Mouse (Mus musculus) liver, embryonic 14.5 days (tissue): ENCODE measurements around the gene Myl3. TPM values are rescaled to one million over a fixed set of nuclear protein-coding genes. Genes with fewer than 3 reads are reported as not detected.

Source experiments
- ATAC-seq: fragments of 200-750 bp; cut with Nextera tagmentation; 2 replicates; pipeline ENCODE4 v1.8.0; 2017; ENCODE audit warnings: moderate number of reproducible peaks, mild to moderate bottlenecking, moderate library complexity; ENCODE audit not compliant: insufficient read depth
- DNase-seq, 3 experiments: peaks; one replicate each; pipeline ENCODE4 v3.0.0-alpha.2; 2012 to 2013; ENCODE audit warnings: low read depth in 3 of 3, low spot score in 3 of 3
- H3K27ac ChIP-seq: fragments of 300-500 bp; sonication (generic); 2 replicates; pipeline ENCODE4 v1.5.1; 2014; ENCODE audit warnings: moderate library complexity, mild to moderate bottlenecking, control low read depth, inconsistent platforms
- H3K27me3 ChIP-seq: fragments of 300-500 bp; sonication (generic); 2 replicates; pipeline ENCODE4 v1.6.1; 2014; ENCODE audit warnings: mild to moderate bottlenecking, low read length, moderate library complexity; ENCODE audit not compliant: control insufficient read depth, insufficient read depth
- H3K36me3 ChIP-seq: fragments of 300-500 bp; sonication (generic); replicated peaks from 2 replicates; pipeline ENCODE4 v1.6.1; 2014; ENCODE audit warnings: low read depth; ENCODE audit not compliant: control insufficient read depth, insufficient read depth
- H3K4me1 ChIP-seq, 2 experiments: fragments of 200-500 bp in 1 of 2; fragments of 300-500 bp in 1 of 2; sonication (generic) in 1 of 2; replicated peaks; 2 replicates each; pipeline ENCODE4 v1.6.1; 2012 to 2014; ENCODE audit warnings: antibody characterized with exemption in 1 of 2, inconsistent platforms in 1 of 2, low read length in 1 of 2; ENCODE audit not compliant: control insufficient read depth in 2 of 2, insufficient read depth in 2 of 2
- H3K4me2 ChIP-seq: fragments of 300-500 bp; sonication (generic); 2 replicates; pipeline ENCODE4 v1.6.1; 2014; ENCODE audit warnings: low read depth, mild to moderate bottlenecking, control low read depth, moderate library complexity
- H3K4me3 ChIP-seq, 2 experiments: fragments of 200-500 bp in 1 of 2; fragments of 300-500 bp in 1 of 2; sonication (generic) in 1 of 2; 2 replicates each; pipeline ENCODE4 v1.5.1; 2012 to 2014; ENCODE audit warnings: low read depth in 2 of 2, low read length in 2 of 2, mild to moderate bottlenecking in 2 of 2, control low read depth in 1 of 2, inconsistent platforms in 1 of 2, moderate library complexity in 1 of 2; ENCODE audit not compliant: insufficient read depth in 1 of 2
- H3K9ac ChIP-seq: fragments of 300-500 bp; sonication (generic); replicated peaks from 2 replicates; pipeline ENCODE4 v1.6.1; 2014; ENCODE audit warnings: mild to moderate bottlenecking, control low read depth, moderate library complexity
- H3K9me3 ChIP-seq: fragments of 300-500 bp; sonication (generic); 2 replicates; pipeline ENCODE4 v1.6.1; 2016; ENCODE audit warnings: low read length, mixed read lengths; ENCODE audit not compliant: control insufficient read depth
- CTCF ChIP-seq: IDR thresholded peaks from 2 replicates; pipeline ENCODE4 v1.5.1; 2016; ENCODE audit warnings: antibody characterized with exemption, low read depth, control low read depth
- EP300 ChIP-seq: IDR thresholded peaks from 2 replicates; pipeline ENCODE4 v1.6.1; 2016; ENCODE audit warnings: antibody characterized with exemption, low read depth
- WGBS: fragments of 180-500 bp; shearing (Covaris S2); extraction: QIAGEN DNeasy Blood & Tissue Kit; methylation state at CpG from one replicate; pipeline ENCODE4 v1.1.7; 2014; ENCODE audit not compliant: insufficient replicate concordance; 5-methylcytosine and 5-hydroxymethylcytosine counted together
- polyA plus RNA-seq, 2 experiments: library from polyadenylated mRNA; depleted of rRNA in 1 of 2; stranded (reverse) in 1 of 2; unstranded in 1 of 2; fragments of >200 nt; fragmentation: Nextera tagmentation in 1 of 2; extraction: Ambion mirVana in 1 of 2; gene quantifications; 2 replicates each; pipeline versions ENCODE4 v1.2.1 to v1.2.3; 2012 to 2014

The Myl3 gene
- polyA plus RNA-seq, 2 experiments: 0.18 TPM; not detected in 1

DNA sequence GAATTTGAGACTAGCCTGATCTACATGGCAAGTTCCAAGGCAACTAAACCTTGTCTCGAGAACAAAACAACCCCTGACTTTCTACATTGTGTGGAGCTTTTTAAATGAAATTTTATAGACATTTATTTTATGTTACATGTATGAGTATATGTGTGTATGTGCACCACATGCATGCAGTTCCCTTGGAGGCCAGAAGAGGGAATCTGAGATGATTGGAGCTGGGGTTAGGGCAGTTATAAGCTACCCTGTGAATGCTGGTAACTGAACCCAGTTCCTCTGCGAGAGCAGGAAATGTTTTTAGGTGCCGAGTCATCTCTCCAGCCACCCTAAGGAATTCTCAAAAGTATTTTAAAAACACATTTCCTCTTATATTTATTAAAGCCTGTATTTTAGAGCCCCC, 46.5 kb downstream of the Myl3 start:
- no peaks in the 10 kb centered on the region for H3K4me1 ChIP-seq
- no peaks in the 10 kb centered on the region for H3K36me3 ChIP-seq
- no peak for TF ChIP-seq EP300
- TF ChIP-seq CTCF: no peak
- no peak overlapping the region for H3K27ac ChIP-seq
- 67% methylated on average over 3 of the region's 3 CpGs for WGBS
- H3K27me3 ChIP-seq: no peaks in the 10 kb centered on the region
- H3K9ac ChIP-seq: no peak overlapping the region
- ATAC-seq: no peak
- H3K4me3 ChIP-seq: no peak overlapping the region
- DNase-seq: no peak
- no peak overlapping the region for H3K4me2 ChIP-seq
- H3K9me3 ChIP-seq: no peaks in the 10 kb centered on the region

DNA sequence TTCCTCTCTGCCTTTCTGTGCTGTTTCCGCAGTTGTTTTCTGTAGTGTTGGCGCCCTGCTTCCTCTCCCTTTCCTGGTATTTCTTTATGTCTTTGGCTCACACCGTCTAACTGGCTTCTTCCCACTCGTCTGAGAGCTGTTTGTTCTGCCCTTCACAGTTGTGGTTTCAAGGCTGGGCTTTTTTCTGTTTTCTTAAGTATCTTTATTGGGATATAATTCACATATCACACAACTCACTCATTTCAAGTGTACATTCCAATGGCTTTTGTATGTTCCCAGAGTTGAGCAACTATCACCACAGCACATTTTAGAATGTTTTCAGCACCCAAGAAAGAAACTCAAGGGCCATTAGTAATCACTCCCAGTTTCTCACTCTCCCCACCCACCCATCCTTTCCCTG, 48.8 kb downstream of the Myl3 start:
- H3K4me2 ChIP-seq: no peak overlapping the region

DNA sequence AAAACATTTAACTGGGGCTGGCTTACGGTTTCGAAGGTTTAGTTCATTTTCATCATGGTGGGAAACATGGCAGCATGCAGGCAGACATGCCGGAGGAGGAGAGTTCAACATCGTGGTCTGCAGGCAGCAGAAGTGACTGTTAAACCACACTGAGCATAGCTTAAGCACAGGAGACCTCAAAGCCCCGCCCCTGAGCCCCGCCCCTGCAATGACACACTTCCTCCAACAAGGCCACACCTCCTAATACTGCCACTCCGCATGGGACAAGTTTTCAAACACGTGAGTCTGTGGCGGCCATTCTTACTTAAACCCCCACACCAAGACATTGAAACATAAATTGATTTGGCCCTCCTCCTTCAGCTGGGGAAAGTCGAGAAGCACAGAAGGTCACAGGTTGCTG, 55.4 kb downstream of the Myl3 start:
- DNase-seq: no peak
- Histone ChIP-seq H3K27me3 (no peaks in the 10 kb centered on the region), H3K9me3 (no peaks in the 10 kb centered on the region), H3K4me3 (no peak overlapping the region), H3K4me2 (no peak overlapping the region), H3K27ac (no peak overlapping the region), H3K36me3 (no peaks in the 10 kb centered on the region), H3K4me1 (no peaks in the 10 kb centered on the region), H3K9ac (no peak overlapping the region)
- 52% methylated on average over 10 of the region's 10 CpGs for WGBS
- TF ChIP-seq EP300 (no peak), CTCF (no peak)
- ATAC-seq: no peak

More for the DNA sequence above, 48.8 kb downstream of the Myl3 start:
- DNase-seq (no peak), ATAC-seq (no peak)
- Histone ChIP-seq H3K4me3 (no peak overlapping the region), H3K27ac (no peak overlapping the region), H3K4me1 (no peaks in the 10 kb centered on the region), H3K27me3 (no peaks in the 10 kb centered on the region), H3K9me3 (no peaks in the 10 kb centered on the region), H3K36me3 (no peaks in the 10 kb centered on the region), H3K9ac (no peak overlapping the region)
- TF ChIP-seq CTCF (no peak), EP300 (no peak)
- 49% methylated on average over 4 of the region's 4 CpGs for WGBS

GRCm38 (mm10) chr9:110797866-110798265, 56.2 kb downstream of the Myl3 start, which contains the start of gene Prss42:
TSS of gene Prss42 (plus strand) at chr9:110798166.
- H3K4me3 ChIP-seq: no peak within 1 kb of the TSS
- no peak within 1 kb of the TSS for H3K4me2 ChIP-seq
- H3K27me3 ChIP-seq: no peaks in the 10 kb centered on the region
- no peak within 1 kb of the TSS for H3K9ac ChIP-seq
- no peaks in the 10 kb centered on the region for H3K9me3 ChIP-seq
- no peaks in the 10 kb centered on the region for H3K4me1 ChIP-seq
- no peak for DNase-seq
- TF ChIP-seq EP300: no peak
- no peak for ATAC-seq
- 75% methylated on average over 14 of the region's 14 CpGs for WGBS
- no peaks in the 10 kb centered on the region for H3K36me3 ChIP-seq
- no peak within 1 kb of the TSS for H3K27ac ChIP-seq

DNA sequence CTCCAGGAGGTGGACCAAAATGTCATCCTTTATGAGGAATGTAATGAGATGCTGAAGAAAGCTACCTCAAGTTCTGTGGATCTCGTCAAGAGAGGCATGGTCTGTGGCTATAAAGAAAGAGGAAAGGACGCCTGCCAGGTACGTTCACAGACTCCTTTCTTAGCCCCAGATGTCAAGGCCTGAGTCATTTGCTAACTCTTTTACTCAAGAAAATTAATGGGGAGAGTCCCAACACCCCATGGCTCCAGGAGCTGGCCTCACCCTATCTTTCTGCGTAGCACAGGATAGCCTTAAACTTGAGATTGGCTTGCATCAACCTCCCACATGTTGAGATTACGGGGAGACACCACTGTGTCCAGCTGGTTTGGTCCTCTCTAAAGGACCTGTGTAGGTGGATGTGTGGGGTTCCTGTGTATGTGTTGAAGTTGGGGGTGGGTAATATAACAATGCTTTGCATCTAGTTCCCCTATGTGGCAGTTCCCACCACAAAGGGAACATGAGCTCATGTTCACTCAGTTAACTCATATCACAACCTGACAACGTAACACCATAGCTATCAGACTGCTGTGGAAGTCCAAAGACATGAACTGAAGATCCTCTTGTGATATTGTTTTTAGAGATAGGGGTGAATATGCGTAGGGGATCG, 59.3 kb downstream of the Myl3 start:
- DNase-seq (no peak), ATAC-seq (no peak)
- H3K27me3 ChIP-seq: no peaks in the 10 kb centered on the region
- no peaks in the 10 kb centered on the region for H3K9me3 ChIP-seq
- TF ChIP-seq CTCF (no peak), EP300 (no peak)
- WGBS: 66% methylated on average over 8 of the region's 8 CpGs
- no peak overlapping the region for H3K4me3 ChIP-seq
- no peak overlapping the region for H3K27ac ChIP-seq
- H3K9ac ChIP-seq: no peak overlapping the region
- H3K4me1 ChIP-seq: no peaks in the 10 kb centered on the region
- H3K4me2 ChIP-seq: no peak overlapping the region
- H3K36me3 ChIP-seq: no peaks in the 10 kb centered on the region
